Mouse (Mus musculus): ENCODE measurements around the gene Serpina1a.

Serpina1a gene

DNA sequence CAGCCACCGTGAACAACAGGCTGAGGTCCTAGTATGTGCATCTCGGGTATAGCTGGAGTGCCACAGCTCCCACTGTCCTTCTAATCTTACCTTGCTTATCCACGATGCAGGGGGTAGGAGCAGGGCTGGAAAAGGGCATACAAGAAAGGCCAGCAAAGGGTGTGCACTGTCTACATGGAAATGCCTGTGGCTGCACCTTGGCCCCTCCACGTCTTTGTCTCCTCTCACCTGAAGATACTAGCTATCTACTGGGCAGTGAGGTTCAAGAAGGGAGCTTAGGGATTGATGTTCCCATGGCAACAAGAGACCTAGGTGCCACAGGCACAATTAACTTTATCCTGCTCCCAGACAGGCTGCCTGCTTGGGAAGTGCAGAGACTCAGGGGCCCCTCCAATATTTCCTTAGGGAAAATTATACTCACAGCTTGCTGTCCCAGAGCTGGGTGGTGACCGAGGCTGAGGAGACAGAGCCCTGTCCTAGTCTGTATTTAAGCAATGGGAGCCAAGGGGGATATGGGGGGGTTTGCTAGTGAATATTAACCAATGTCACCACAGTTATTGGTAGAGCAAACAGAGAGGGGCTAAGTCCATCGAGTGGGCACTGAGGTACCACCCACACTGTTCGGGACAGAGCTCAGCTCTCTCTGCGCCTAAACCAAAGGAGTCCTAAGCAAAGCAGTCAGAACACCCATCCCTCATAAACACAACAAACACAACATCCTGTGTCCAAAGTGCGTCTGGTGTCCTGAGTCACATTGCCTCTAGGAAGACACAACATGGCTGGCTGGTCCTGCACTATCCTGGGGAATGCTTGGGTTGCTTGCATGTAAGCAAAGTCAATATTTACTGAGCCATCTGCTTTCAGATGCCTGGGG is at the start of gene Serpina1a:
Serpina1a (minus strand) TSS at position 462 of the 874 bp plus-strand sequence.
- 82% methylated on average over 9 of the region's 9 CpGs for WGBS

DNA sequence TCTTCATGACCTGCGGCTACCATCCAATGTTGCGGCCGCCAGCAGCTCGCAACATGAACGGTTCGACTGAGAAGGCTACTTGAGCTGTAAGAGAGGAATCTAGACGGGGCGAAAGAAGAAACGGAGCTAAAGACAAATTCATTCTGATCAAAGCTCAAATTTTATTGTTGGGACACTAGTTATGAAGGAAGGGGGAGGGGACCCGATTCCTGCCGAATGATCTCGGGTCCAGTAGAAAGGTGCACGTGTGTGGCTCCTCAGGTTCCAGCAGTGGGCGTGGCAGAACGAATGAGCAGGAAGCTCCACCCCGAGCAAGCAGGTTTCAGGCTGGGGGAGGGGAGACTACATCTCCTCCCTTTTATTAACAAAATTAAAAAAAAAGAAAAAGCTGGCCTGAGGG is 45.8 kb upstream of the Serpina1a start:
- 97% methylated on average over 12 of the region's 16 CpGs for WGBS

- 24% methylated on average over 1 of the region's 1 CpGs for WGBS
Observed at GRCm38 (mm10) chr12:103907746-103908145, 44.4 kb upstream of the Serpina1a start.

DNA sequence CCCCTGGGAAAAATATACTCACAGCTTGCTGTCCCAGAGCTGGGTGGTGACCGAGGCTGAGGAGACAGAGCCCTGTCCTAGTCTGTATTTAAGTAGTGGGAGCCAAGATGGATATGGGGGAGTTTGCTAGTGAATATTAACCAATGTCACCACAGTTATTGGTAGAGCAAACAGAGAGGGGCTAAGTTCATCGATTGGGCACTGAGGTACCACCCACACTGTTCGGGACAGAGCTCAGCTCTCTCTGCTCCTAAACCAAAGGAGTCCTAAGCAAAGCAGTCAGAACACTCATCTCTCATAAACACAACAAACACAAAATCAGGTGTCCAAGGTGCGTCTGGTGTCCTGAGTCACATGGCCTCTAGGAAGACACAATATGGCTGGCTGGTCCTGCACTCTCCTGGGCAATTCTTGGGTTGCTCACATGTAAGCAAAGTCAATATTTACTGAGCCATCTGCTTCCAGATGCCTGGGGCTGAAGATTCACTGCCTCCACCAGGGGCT is 41.5 kb upstream of the Serpina1a start, which contains the start of gene Serpina1c:
Serpina1c (minus strand) TSS at position 51 of the 504 bp plus-strand sequence.
- 82% methylated on average over 4 of the region's 4 CpGs for WGBS

GRCm38 (mm10) chr12:103901929-103902328 is 38.6 kb upstream of the Serpina1a start:
- WGBS, result 86% methylated on average over 3 of the region's 3 CpGs

DNA sequence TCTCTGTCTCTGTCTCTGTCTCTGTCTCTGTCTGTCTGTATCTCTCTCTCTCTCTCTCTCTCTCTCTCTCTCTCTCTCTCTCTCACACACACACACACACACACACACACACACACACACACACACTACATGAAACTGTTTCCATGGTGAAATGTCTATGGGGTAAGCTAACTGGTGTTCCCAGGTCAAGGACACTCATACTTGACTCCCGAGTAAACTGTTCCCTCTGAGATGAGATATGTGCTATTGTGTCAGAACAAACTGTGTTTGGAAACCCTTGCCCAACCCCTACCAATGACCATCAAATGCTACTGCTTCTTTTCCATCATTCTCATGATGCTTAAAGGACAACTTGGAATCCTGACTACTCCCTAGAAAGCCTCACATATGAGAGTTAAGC is 3.5 kb upstream of the Serpina1a start:
- WGBS, result 91% methylated on average over 1 of the region's 1 CpGs

GRCm38 (mm10) chr12:103860976-103861375 is 2.4 kb downstream of the Serpina1a start:
- WGBS, result 58% methylated on average over 3 of the region's 3 CpGs

- 88% methylated on average over 3 of the region's 4 CpGs for WGBS
Observed at GRCm38 (mm10) chr12:103860571-103860970, 2.8 kb downstream of the Serpina1a start.

DNA sequence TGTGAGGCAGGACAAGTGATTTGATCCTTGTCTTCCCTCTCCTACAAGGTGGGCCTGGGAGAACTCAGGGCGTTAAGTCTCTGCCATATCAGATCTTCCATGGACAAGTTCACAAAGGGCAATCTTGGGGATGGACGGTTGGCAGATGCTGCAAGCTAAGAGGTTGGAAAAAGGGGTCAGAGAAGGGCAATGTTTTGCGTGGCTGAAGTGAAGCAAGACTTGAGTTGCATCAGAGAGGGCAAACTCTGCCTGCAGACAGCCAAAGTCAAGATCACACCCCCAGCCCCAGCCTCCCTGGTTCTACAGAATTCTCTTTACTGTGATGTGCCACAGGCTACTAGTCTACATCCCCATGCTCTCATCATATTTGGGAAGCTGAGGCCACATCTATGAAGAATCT is 3.8 kb downstream of the Serpina1a start:
- WGBS, result 69% methylated on average over 3 of the region's 3 CpGs

GRCm38 (mm10) chr12:103853032-103853431 is 10.3 kb downstream of the Serpina1a start:
- 86% methylated on average over 2 of the region's 2 CpGs for whole genome bisulfite sequencing

- WGBS, result 82% methylated on average over 4 of the region's 4 CpGs
Observed at GRCm38 (mm10) chr12:103830273-103830672, 33.1 kb downstream of the Serpina1a start, which contains the start of gene Serpina1b. Gene Serpina1b (minus strand): TSS chr12:103830373.

- 80% methylated on average over 6 of the region's 6 CpGs for WGBS
Observed at GRCm38 (mm10) chr12:103827661-103828372, 35.5 kb downstream of the Serpina1a start.

DNA sequence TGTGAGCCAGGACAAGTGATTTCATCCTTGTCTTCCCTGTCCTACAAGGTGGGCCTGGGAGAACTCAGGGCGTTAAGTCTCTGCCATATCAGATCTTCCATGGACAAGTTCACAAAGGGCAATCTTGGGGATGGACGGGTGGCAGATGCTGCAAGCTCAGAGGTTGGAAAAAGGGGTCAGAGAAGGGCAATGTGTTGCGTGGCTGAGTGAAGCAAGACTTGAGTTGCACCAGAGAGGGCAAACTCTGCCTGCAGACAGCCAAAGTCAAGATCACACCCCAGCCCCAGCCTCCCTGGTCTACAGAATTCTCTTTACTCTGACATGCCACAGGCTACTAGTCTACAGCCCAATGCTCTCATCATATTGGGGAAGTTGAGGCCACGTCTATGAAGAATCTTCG is 39.5 kb downstream of the Serpina1a start:
- WGBS, result 74% methylated on average over 5 of the region's 5 CpGs
